Comparison of ENCODE assay signal across 28 mouse cellular contexts in the genomic region with DNA sequence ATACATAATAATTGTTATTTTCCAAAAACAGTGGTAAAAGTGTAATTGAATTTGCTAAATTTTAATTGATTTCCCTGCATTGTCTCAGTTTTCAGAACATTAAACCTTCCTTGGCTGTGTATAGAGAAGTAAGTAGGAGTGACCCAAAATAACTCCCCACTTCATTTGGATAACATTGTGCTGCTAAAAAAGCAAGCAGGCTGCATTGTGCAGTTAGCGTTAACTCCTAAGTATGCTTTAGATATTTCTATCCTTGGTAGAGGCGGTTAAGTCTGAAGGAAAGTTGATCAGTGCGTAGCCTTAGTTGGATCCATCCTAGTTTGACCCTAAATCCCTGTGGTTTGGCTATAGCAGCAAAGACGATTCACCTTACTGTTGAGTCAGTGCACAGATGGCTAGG. TPM values are rescaled to one million over a fixed set of nuclear protein-coding genes. Genes with fewer than 3 reads are reported as not detected.
"Had no signal": no experiment of that assay in that cellular context is flagged by ENCODE, and none has a peak within 500 bp of the region (broad histone marks: within the 10 kb centered on the region; RNA-seq: fewer than 3 reads in every experiment).

No protein-coding gene starts in this region.

- DNase-seq: forebrain, postnatal 0 days; gastrocnemius, postnatal 14 days; gastrocnemius, postnatal 36 days; heart, adult 11 months; heart, postnatal 36 days; kidney, adult 11 months; kidney, adult 2 months; kidney, adult 9 months; kidney, postnatal 14 days; kidney, postnatal 36 days; layer of hippocampus, adult 9-11 months; layer of hippocampus, postnatal 36 days; liver; liver, embryonic 13.5 days had no signal

- H3K9ac ChIP-seq: forebrain, postnatal 0 days; heart, embryonic 13.5 days; hindbrain, embryonic 13.5 days; hindbrain, embryonic 15.5 days; kidney, embryonic 15.5 days; limb, embryonic 12.5 days; liver, embryonic 13.5 days; liver, embryonic 15.5 days had no signal

- H3K4me1 ChIP-seq: hindbrain, embryonic 13.5 days; hindbrain, embryonic 15.5 days; kidney, embryonic 15.5 days; limb, embryonic 10.5 days; limb, embryonic 12.5 days; liver, embryonic 13.5 days; liver, embryonic 15.5 days had no signal

- H3K27me3 ChIP-seq: heart, embryonic 13.5 days; hindbrain, embryonic 13.5 days; hindbrain, embryonic 15.5 days; kidney, embryonic 15.5 days; limb, embryonic 12.5 days; liver, embryonic 13.5 days; liver, embryonic 15.5 days had no signal

- H3K9me3 ChIP-seq: heart, embryonic 13.5 days; hindbrain, embryonic 13.5 days; hindbrain, embryonic 15.5 days; kidney, embryonic 15.5 days; limb, embryonic 10.5 days; limb, embryonic 12.5 days; liver, embryonic 13.5 days; liver, embryonic 15.5 days had no signal

- H3K4me3 ChIP-seq: heart, embryonic 13.5 days; hindbrain, embryonic 13.5 days; hindbrain, embryonic 15.5 days; kidney, embryonic 15.5 days; limb, embryonic 10.5 days; limb, embryonic 12.5 days; liver, embryonic 13.5 days; liver, embryonic 15.5 days had no signal

- H3K4me2 ChIP-seq: heart, embryonic 11.5 days; heart, embryonic 13.5 days; hindbrain, embryonic 13.5 days; hindbrain, embryonic 15.5 days; kidney, embryonic 15.5 days; limb, embryonic 12.5 days; liver, embryonic 11.5 days; liver, embryonic 13.5 days; liver, embryonic 15.5 days had no signal

- H3K27ac ChIP-seq: heart, embryonic 13.5 days; hindbrain, embryonic 13.5 days; hindbrain, embryonic 15.5 days; hindbrain, postnatal 0 days; kidney, embryonic 15.5 days; kidney, postnatal 0 days; limb, embryonic 10.5 days; limb, embryonic 12.5 days; liver, embryonic 13.5 days; liver, embryonic 15.5 days had no signal

- ATAC-seq: forebrain, postnatal 0 days; hindbrain, postnatal 0 days; intestine, embryonic 16.5 days had no signal

RNA-seq across cellular contexts. Expression of a gene that starts 40.6 kb away (rescaled TPM):
- total RNA-seq: forebrain, postnatal 0 days; gastrocnemius, adult 18-20 months; gastrocnemius, adult 8-10 months; gastrocnemius, postnatal 14 days; gastrocnemius, postnatal 36 days; heart, postnatal 36 days had no signal
- polyA plus RNA-seq: forebrain, postnatal 0 days had no signal
